Mouse (Mus musculus): Measurements from ENCODE around the gene Actr5. TPM values are rescaled to one million over a fixed set of nuclear protein-coding genes. Genes with fewer than 3 reads are reported as not detected.

Gene Actr5
- polyA plus RNA-seq, 1 experiment, result 7.5 TPM

DNA sequence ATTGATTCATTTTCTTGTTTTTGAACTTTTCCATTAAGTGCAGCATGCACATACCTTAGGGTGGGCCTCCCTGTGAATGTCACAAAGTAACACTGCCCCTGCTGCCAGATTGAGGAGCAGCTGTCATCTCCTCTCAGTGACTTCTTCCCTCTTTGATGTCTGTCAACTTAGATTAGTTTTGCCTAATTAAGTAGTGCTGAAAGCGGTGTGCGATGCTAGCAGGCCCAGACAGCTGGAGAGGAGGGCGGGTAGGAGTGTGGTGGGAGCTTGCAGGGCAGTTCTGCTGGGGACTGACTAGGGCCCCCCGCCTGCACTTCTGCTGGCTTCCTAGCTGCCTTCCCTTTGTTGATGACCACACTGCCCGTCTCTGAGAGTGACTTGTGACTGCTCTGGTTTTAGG is 7.2 kb downstream of the Actr5 start:
- 53% methylated on average over 5 of the region's 5 CpGs for WGBS
- no peak for TF ChIP-seq POLR2A (IDR thresholded peaks at IDR 0.05; ENCODE audit: borderline replicate concordance, insufficient read depth, low read length)

DNA sequence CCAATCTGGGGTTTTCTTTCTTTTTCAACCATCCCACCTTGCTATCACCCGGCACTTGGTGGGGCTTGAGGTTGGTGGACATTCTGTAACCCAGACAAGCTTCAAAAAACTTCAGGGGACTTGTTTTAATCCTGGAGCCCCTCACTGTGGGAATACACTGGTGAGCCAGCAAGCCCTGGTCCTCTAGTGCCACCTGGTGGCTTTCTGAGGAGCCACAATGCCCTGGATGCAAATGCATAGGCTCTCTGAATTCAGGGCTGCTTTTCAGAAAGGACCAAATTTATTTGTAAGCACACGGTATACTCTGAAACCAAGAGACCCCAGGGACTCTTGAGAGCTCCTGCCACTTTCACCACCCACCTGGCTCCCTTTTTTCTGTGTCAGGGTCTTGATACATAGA is 17.2 kb downstream of the Actr5 start:
- WGBS, result 10% methylated on average over 2 of the region's 2 CpGs
- TF ChIP-seq POLR2A (IDR thresholded peaks at IDR 0.05; ENCODE audit: borderline replicate concordance, insufficient read depth, low read length) (no peak), CTCF (IDR thresholded peaks at IDR 0.05; ENCODE audit: borderline replicate concordance, insufficient read depth, low read depth, low read length) (peak; percentile 89)
- Histone ChIP-seq H3K4me3 (replicated peaks; ENCODE audit: insufficient read depth, low read depth, low read length) (no peak overlapping the region), H3K27me3 (ENCODE audit: control insufficient read depth, insufficient read depth, low read length) (no peaks in the 10 kb centered on the region), H3K4me1 (ENCODE audit: control insufficient read depth, insufficient read depth, low read length) (no peaks in the 10 kb centered on the region), H3K27ac (ENCODE audit: insufficient read depth, low read length) (no peak overlapping the region)
- DNase-seq, result peak; percentile 36 to 54

More for the DNA sequence above, 7.2 kb downstream of the Actr5 start:
- Histone ChIP-seq H3K4me3 (replicated peaks; ENCODE audit: insufficient read depth, low read depth, low read length) (no peak overlapping the region), H3K27me3 (ENCODE audit: control insufficient read depth, insufficient read depth, low read length) (no peaks in the 10 kb centered on the region), H3K4me1 (ENCODE audit: control insufficient read depth, insufficient read depth, low read length) (no peaks in the 10 kb centered on the region), H3K27ac (ENCODE audit: insufficient read depth, low read length) (no peak overlapping the region)
- DNase-seq, result no peak

DNA sequence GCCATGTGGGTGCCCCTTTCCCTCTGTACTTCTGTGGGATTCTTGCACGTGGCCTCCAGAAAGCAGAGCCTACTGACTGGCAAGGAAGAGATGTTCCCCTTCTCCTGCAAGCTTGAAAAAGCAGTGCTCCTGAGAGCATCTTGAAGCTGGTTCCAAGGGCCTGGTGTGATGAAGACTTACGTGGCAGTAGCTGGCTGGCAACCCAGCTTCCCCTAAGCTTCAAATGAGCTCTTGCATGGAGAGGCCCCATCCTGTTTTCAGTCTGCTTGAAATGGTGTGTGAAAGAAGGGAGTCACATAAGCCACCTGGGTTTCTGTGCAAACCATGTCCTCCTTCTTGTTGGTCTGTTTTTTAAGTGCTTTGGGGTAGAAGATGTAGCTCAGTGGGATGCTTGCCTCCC is 17.9 kb downstream of the Actr5 start:
- 94% methylated on average over 2 of the region's 2 CpGs for WGBS
- no peak overlapping the region for H3K27ac ChIP-seq (ENCODE audit: insufficient read depth, low read length)
- DNase-seq, result no peak

DNA sequence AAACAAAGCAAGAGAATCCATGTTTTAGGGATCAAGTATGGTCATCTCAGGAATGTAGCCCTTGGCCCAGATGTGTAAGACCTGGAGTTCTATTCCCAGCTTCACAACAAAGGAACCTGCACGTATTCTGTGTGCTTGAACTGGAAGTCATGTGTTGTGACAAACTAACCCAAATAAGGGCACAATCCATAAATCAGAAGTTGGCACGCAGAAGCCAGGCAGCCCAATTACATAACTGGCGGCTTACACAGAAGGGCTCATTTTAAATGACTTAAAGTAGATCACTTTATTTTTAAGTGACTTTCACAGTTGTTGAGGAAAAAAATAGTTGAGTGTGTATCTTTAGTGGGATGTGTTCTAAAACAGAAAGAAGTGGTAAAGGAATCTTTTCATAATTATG is 19.1 kb downstream of the Actr5 start:
- 87% methylated on average over 3 of the region's 3 CpGs for WGBS
- Histone ChIP-seq H3K27ac (ENCODE audit: insufficient read depth, low read length) (no peak overlapping the region), H3K4me1 (ENCODE audit: control insufficient read depth, insufficient read depth, low read length) (no peaks in the 10 kb centered on the region), H3K4me3 (replicated peaks; ENCODE audit: insufficient read depth, low read depth, low read length) (no peak overlapping the region), H3K27me3 (ENCODE audit: control insufficient read depth, insufficient read depth, low read length) (no peaks in the 10 kb centered on the region)
- no peak for DNase-seq
- TF ChIP-seq CTCF (IDR thresholded peaks at IDR 0.05; ENCODE audit: borderline replicate concordance, insufficient read depth, low read depth, low read length), result no peak

More for the DNA sequence above, 17.9 kb downstream of the Actr5 start:
- H3K27me3 ChIP-seq (ENCODE audit: control insufficient read depth, insufficient read depth, low read length), result no peaks in the 10 kb centered on the region
- TF ChIP-seq POLR2A (IDR thresholded peaks at IDR 0.05; ENCODE audit: borderline replicate concordance, insufficient read depth, low read length), result no peak
- TF ChIP-seq CTCF (IDR thresholded peaks at IDR 0.05; ENCODE audit: borderline replicate concordance, insufficient read depth, low read depth, low read length), result no peak
- no peak overlapping the region for H3K4me3 ChIP-seq (replicated peaks; ENCODE audit: insufficient read depth, low read depth, low read length)
- H3K4me1 ChIP-seq (ENCODE audit: control insufficient read depth, insufficient read depth, low read length), result no peaks in the 10 kb centered on the region

DNA sequence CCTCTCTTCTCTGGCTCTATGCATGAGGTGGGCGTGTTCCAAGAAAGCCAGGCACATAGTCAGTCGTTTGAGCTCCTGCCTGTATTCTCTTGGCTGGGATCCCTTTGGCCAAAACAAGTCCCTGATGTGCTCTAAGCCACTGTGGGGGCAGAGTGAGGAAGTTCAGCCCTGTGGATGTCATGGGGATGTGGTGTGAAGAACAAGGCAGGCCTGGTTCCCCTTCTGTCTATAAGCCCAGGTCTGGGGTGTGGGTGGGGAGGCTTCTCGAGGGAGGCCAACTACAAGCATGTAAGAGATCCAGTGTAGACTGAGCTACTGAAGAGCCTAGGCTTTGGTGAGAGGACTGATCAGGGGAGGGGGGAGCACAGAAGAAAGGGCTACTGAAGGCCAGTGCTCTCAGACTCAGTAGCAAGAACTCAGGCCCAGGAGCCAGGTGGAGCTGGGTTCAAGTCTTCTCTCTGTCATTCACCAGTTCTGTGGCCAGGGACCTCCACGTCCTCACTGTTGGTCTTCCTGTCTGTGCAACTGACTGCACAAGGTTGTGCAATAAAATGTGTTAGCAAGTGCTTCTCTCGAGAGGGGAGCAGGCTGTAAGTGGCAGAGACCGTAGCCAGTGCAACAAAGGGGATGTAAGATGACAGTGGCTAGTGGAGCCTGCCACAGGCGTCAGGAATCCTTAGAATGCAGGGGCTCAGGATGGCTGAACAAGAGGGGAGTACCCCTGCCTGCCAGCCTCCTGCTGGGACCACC is 26.6 kb downstream of the Actr5 start:
- TF ChIP-seq POLR2A (IDR thresholded peaks at IDR 0.05; ENCODE audit: borderline replicate concordance, insufficient read depth, low read length) (no peak), CTCF (IDR thresholded peaks at IDR 0.05; ENCODE audit: borderline replicate concordance, insufficient read depth, low read depth, low read length) (no peak)
- no peaks in the 10 kb centered on the region for H3K4me1 ChIP-seq (ENCODE audit: control insufficient read depth, insufficient read depth, low read length)
- no peak for DNase-seq
- H3K4me3 ChIP-seq (replicated peaks; ENCODE audit: insufficient read depth, low read depth, low read length), result no peak overlapping the region
- no peak overlapping the region for H3K27ac ChIP-seq (ENCODE audit: insufficient read depth, low read length)
- 54% methylated on average over 7 of the region's 7 CpGs for WGBS
- H3K27me3 ChIP-seq (ENCODE audit: control insufficient read depth, insufficient read depth, low read length), result no peaks in the 10 kb centered on the region

DNA sequence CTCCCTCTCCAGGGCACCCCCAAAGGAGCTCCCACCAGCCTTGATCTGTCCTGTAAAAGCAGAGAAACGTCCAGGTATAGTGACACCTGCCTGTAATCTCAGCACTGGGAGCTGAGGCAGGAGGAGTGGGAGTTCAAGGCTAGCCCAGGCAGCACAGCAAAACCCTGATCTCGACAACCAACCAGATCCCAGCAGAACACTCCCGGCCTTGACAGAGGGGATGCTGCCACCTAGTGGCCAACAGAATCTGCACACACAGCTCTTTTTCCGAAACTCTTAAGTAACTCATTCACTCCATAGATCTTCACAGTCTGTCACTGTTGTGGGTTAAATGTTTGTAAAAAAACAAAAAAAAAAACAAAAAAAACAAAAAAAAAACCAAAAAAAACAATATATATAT is 28.3 kb downstream of the Actr5 start:
- Histone ChIP-seq H3K27me3 (ENCODE audit: control insufficient read depth, insufficient read depth, low read length) (no peaks in the 10 kb centered on the region), H3K4me1 (ENCODE audit: control insufficient read depth, insufficient read depth, low read length) (no peaks in the 10 kb centered on the region), H3K4me3 (replicated peaks; ENCODE audit: insufficient read depth, low read depth, low read length) (no peak overlapping the region), H3K27ac (ENCODE audit: insufficient read depth, low read length) (no peak overlapping the region)
- no peak for TF ChIP-seq POLR2A (IDR thresholded peaks at IDR 0.05; ENCODE audit: borderline replicate concordance, insufficient read depth, low read length)
- TF ChIP-seq CTCF (IDR thresholded peaks at IDR 0.05; ENCODE audit: borderline replicate concordance, insufficient read depth, low read depth, low read length), result peak; percentile 80
- DNase-seq, result peak; percentile 37 to 60
- WGBS, result 6% methylated on average over 4 of the region's 4 CpGs

DNA sequence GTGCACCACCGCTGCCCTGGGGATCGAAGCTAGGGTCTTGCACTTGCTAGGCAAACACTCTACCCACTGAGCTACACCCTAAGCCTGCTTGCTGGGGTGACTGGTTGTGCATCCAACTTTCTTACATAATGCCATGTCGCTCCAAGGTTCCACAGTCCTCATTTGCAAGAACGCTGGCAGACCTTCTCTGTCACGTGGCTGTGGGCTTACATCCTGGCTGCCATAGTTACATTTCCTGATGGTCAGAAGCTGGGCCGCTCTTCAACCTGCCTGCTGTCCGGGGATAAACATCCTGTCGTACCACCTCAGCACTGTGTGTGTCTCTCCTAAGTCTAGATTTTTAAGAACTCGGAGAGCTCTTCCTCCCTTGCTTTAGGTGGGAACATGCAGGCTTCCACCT is 30.0 kb downstream of the Actr5 start:
- 68% methylated on average over 9 of the region's 9 CpGs for WGBS

DNA sequence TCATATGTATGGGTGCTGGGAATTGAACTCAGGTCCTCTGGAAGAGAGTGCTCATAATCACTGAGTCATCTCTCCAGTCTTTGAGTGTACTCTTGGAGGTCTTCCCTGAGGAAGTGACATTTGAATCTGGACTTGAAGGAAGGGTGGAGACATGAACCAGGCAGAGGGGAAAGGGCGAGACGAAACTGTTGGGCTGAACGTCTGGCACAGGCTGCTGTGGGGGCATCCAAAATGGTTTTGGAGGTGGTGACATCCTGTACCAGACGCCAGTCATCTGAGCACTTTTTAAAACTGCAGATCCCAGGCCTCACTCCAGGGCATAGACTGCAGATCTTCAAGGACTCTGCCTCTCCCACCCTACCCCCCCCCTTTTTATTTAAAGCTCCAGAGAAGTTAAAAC is 31.1 kb downstream of the Actr5 start:
- TF ChIP-seq POLR2A (IDR thresholded peaks at IDR 0.05; ENCODE audit: borderline replicate concordance, insufficient read depth, low read length) (no peak), CTCF (IDR thresholded peaks at IDR 0.05; ENCODE audit: borderline replicate concordance, insufficient read depth, low read depth, low read length) (no peak)
- WGBS, result 71% methylated on average over 4 of the region's 4 CpGs
- no peak overlapping the region for H3K4me3 ChIP-seq (replicated peaks; ENCODE audit: insufficient read depth, low read depth, low read length)
- H3K27me3 ChIP-seq (ENCODE audit: control insufficient read depth, insufficient read depth, low read length), result no peaks in the 10 kb centered on the region
- DNase-seq, result no peak
- H3K27ac ChIP-seq (ENCODE audit: insufficient read depth, low read length), result no peak overlapping the region
- H3K4me1 ChIP-seq (ENCODE audit: control insufficient read depth, insufficient read depth, low read length), result no peaks in the 10 kb centered on the region; the same call in 1 of the 2 replicates

More for the DNA sequence above, 30.0 kb downstream of the Actr5 start:
- H3K4me3 ChIP-seq (replicated peaks; ENCODE audit: insufficient read depth, low read depth, low read length), result no peak overlapping the region
- no peak for TF ChIP-seq CTCF (IDR thresholded peaks at IDR 0.05; ENCODE audit: borderline replicate concordance, insufficient read depth, low read depth, low read length)
- TF ChIP-seq POLR2A (IDR thresholded peaks at IDR 0.05; ENCODE audit: borderline replicate concordance, insufficient read depth, low read length), result no peak
- no peaks in the 10 kb centered on the region for H3K27me3 ChIP-seq (ENCODE audit: control insufficient read depth, insufficient read depth, low read length)
- DNase-seq, result no peak
- H3K4me1 ChIP-seq (ENCODE audit: control insufficient read depth, insufficient read depth, low read length), result no peaks in the 10 kb centered on the region; the same call in 1 of the 2 replicates
- no peak overlapping the region for H3K27ac ChIP-seq (ENCODE audit: insufficient read depth, low read length)

Data from cerebellum, adult 2 months (tissue).